Mouse (Mus musculus) heart, adult 8-10 months (tissue): ENCODE measurements around the gene Prss42. TPM values are rescaled to one million over a fixed set of nuclear protein-coding genes. Genes with fewer than 3 reads are reported as not detected.

Source experiments
- total RNA-seq, 4 experiments: library from RNA; stranded (reverse); gene quantifications; 2 replicates each; pipeline ENCODE4 v1.2.4; 2022

Prss42 gene
- total RNA-seq, 4 experiments from 2014 or later: not detected

Other genes with a start within 250 kb of the Prss42 start
- gene Nradd, start 173.7 kb upstream of the Prss42 start, total RNA-seq: 1 to 10 TPM in 2 of 4 experiments, under 1 TPM in 2; 0.79 to 1.4 (median 0.97) TPM
- gene Nbeal2, start 144.0 kb upstream of the Prss42 start, total RNA-seq: 10 to 100 TPM in 1 of 4 experiments, 1 to 10 TPM in 3; 5.8 to 10.8 (median 8.5) TPM
- 10 to 100 TPM; 56.2 to 69.2 (median 65.3) TPM for gene Ccdc12, start 141.7 kb upstream of the Prss42 start, total RNA-seq
- gene Myl3, start 56.3 kb upstream of the Prss42 start, total RNA-seq: over 10,000 TPM; 10,766 to 11,632 (median 11,251) TPM
- 1 to 10 TPM; 4.4 to 7.0 (median 5.1) TPM for gene Pth1r, start 51.0 kb upstream of the Prss42 start, total RNA-seq
- not detected for gene Prss44, start 15.8 kb downstream of the Prss42 start, total RNA-seq
- gene Prss43, start 28.5 kb downstream of the Prss42 start, total RNA-seq: not detected
- gene Prss45, start 36.4 kb downstream of the Prss42 start, total RNA-seq: under 1 TPM in 1 of 4 experiments, not detected in 3; 0.44 TPM
- gene Prss46, start 46.3 kb downstream of the Prss42 start, total RNA-seq: not detected
- not detected for gene Prss50, start 59.8 kb downstream of the Prss42 start, total RNA-seq
- gene Als2cl, start 81.7 kb downstream of the Prss42 start, total RNA-seq: 10 to 100 TPM; 11.5 to 19.1 (median 14.7) TPM
- 1 to 10 TPM; 1.1 to 2.0 (median 1.6) TPM for gene Tmie, start 81.9 kb downstream of the Prss42 start, total RNA-seq
- gene Fam240a, start 118.7 kb downstream of the Prss42 start, total RNA-seq: not detected
- not detected for gene Tdgf1, start 148.0 kb downstream of the Prss42 start, total RNA-seq
- 100 to 1,000 TPM; 286 to 346 (median 321) TPM for gene Lrrc2, start 153.4 kb downstream of the Prss42 start, total RNA-seq
- 1 to 10 TPM; 2.6 to 4.8 (median 3.7) TPM for gene Rtp3, start 192.4 kb downstream of the Prss42 start, total RNA-seq
- 1 to 10 TPM in 1 of 4 experiments, not detected in 3; 6.7 TPM for gene Ltf, start 221.1 kb downstream of the Prss42 start, total RNA-seq